Mouse (Mus musculus) bone marrow macrophage, adult 2 months (primary cell): Measurements from ENCODE around the gene Ppp1r32.

Experiments
- CTCF ChIP-seq: IDR thresholded peaks from 2 replicates; pipeline ENCODE4 v1.5.1; 2012; ENCODE audit warnings: low read depth, mild to moderate bottlenecking, low read length, moderate library complexity
- POLR2A ChIP-seq: IDR thresholded peaks from 2 replicates; pipeline ENCODE4 v1.6.1; 2012; ENCODE audit warnings: mild to moderate bottlenecking, low read depth, low read length, borderline replicate concordance

DNA sequence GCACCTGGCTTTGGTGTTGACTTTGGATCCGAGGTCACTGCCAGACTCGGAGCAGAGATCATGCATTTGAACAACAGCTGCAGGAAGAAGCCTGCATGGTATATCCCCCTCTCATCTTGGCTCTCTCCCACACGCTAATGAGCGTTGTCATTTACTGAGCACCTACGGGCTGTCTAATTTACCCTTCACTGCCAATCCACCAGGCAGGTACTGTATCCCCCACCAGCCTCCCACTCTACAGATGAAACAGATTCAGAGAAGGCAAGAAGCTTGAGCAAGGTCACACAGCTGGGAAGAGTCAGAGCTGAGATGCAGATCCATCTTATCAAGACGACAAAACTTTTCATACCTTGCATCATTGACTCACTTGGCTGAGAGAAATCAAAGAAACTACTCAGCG, 21.1 kb downstream of the Ppp1r32 start:
- TF ChIP-seq POLR2A (no peak), CTCF (no peak)
